11 mouse cellular contexts compared by ENCODE assay signal in genomic region chr16:24489516-24490285, GRCm38 (mm10).
DNase-seq lines count a peak whose midpoint lies in the region; ATAC-seq and TF ChIP-seq lines count a peak whose summit lies in the region.
"Had no signal": no experiment of that assay in that cellular context is flagged by ENCODE, and none has a peak within 500 bp of the region (broad histone marks: within the 10 kb centered on the region; RNA-seq: fewer than 3 reads in every experiment).

No protein-coding gene starts in this region.

- ATAC-seq in kidney, embryonic 16.5 days (ENCODE audit: low FRiP score, low TSS enrichment): no peak
- 0 out of 2 replicates have a peak, but pooled peaks have one; percentile 18 for ATAC-seq in lung, postnatal 0 days
- no peak for ATAC-seq in midbrain, embryonic 14.5 days (ENCODE audit: low FRiP score, low TSS enrichment)
- ATAC-seq: liver, embryonic 12.5 days had no signal

- no peaks in the 10 kb centered on the region for H3K27me3 ChIP-seq in kidney, embryonic 16.5 days (ENCODE audit: insufficient read depth, low read length)
- no peaks in the 10 kb centered on the region for H3K27me3 ChIP-seq in lung, postnatal 0 days (replicated peaks; ENCODE audit: insufficient read depth, low read length)
- H3K27me3 ChIP-seq in midbrain, embryonic 14.5 days (ENCODE audit: control insufficient read depth, insufficient read depth, low read length): no peaks in the 10 kb centered on the region
- H3K27me3 ChIP-seq: liver, embryonic 12.5 days had no signal

- H3K36me3 ChIP-seq in kidney, embryonic 16.5 days (ENCODE audit: insufficient read depth, low read length): 0 out of 2 replicates have a peak, but pooled peaks cover 3% of the 10 kb centered on the region
- no peaks in the 10 kb centered on the region for H3K36me3 ChIP-seq in lung, postnatal 0 days (ENCODE audit: insufficient read depth, low read length)
- H3K36me3 ChIP-seq in midbrain, embryonic 14.5 days (ENCODE audit: control insufficient read depth, insufficient read depth, low read length): no peaks in the 10 kb centered on the region
- H3K36me3 ChIP-seq: liver, embryonic 12.5 days; midbrain, embryonic 10.5 days had no signal

- peaks cover 4% of the 10 kb centered on the region; the same call in 1 of the 2 replicates for H3K9me3 ChIP-seq in kidney, embryonic 16.5 days (ENCODE audit: low read length)
- no peaks in the 10 kb centered on the region for H3K9me3 ChIP-seq in lung, postnatal 0 days (ENCODE audit: low read length)
- H3K9me3 ChIP-seq in midbrain, embryonic 14.5 days (ENCODE audit: control insufficient read depth, low read length): no peaks in the 10 kb centered on the region
- H3K9me3 ChIP-seq: liver, embryonic 12.5 days; midbrain, embryonic 10.5 days had no signal

- H3K4me3 ChIP-seq in kidney, embryonic 16.5 days (ENCODE audit: low read length): no peak overlapping the region
- H3K4me3 ChIP-seq in lung, postnatal 0 days (ENCODE audit: low read depth, low read length): no peak overlapping the region
- no peak overlapping the region for H3K4me3 ChIP-seq in midbrain, embryonic 14.5 days (replicated peaks; ENCODE audit: low read depth, low read length)
- H3K4me3 ChIP-seq: liver, embryonic 12.5 days; midbrain, embryonic 10.5 days had no signal

- 89% methylated on average over 8 of the region's 8 CpGs for WGBS in kidney, embryonic 16.5 days
- 62% methylated on average over 8 of the region's 8 CpGs for WGBS in lung, postnatal 0 days
- 90% methylated on average over 8 of the region's 8 CpGs for WGBS in midbrain, embryonic 14.5 days

- peaks cover 34% of the 10 kb centered on the region for H3K4me1 ChIP-seq in kidney, embryonic 16.5 days (ENCODE audit: insufficient read depth, low read length)
- H3K4me1 ChIP-seq in lung, postnatal 0 days (ENCODE audit: insufficient read depth, low read depth, low read length): peaks cover 41% of the 10 kb centered on the region
- H3K4me1 ChIP-seq in midbrain, embryonic 14.5 days (ENCODE audit: control insufficient read depth, insufficient read depth, low read length): 0 out of 2 replicates have a peak, but pooled peaks cover 7% of the 10 kb centered on the region

- H3K9ac ChIP-seq in kidney, embryonic 16.5 days (replicated peaks; ENCODE audit: low read length): no peak overlapping the region
- H3K9ac ChIP-seq in lung, postnatal 0 days (replicated peaks; ENCODE audit: low read depth): no peak overlapping the region
- no peak overlapping the region for H3K9ac ChIP-seq in midbrain, embryonic 14.5 days (replicated peaks; ENCODE audit: low read length)
- H3K9ac ChIP-seq: liver, embryonic 12.5 days had no signal

- TF ChIP-seq CTCF in lung, postnatal 0 days (IDR thresholded peaks at IDR 0.05): peak; percentile 52

- no peak overlapping the region for H3K4me2 ChIP-seq in kidney, embryonic 16.5 days (replicated peaks; ENCODE audit: low read depth, low read length)
- 0 out of 2 replicates have a peak overlapping the region, but pooled peaks have one; percentile 23 for H3K4me2 ChIP-seq in lung, postnatal 0 days (replicated peaks; ENCODE audit: low read depth, low read length)
- H3K4me2 ChIP-seq in midbrain, embryonic 14.5 days (ENCODE audit: low read length): no peak overlapping the region
- H3K4me2 ChIP-seq: liver, embryonic 12.5 days had no signal

- no peak for TF ChIP-seq EP300 in lung, postnatal 0 days (IDR thresholded peaks at IDR 0.05)

- peak overlapping the region; percentile 47; the same call in 1 of the 2 replicates for H3K27ac ChIP-seq in kidney, embryonic 16.5 days (ENCODE audit: low read length)
- peak overlapping the region; percentile 84 for H3K27ac ChIP-seq in lung, postnatal 0 days (ENCODE audit: low read length)
- H3K27ac ChIP-seq in midbrain, embryonic 14.5 days (replicated peaks; ENCODE audit: low read depth, low read length): no peak overlapping the region
- H3K27ac ChIP-seq: midbrain, embryonic 10.5 days had no signal

- DNase-seq in gastrocnemius, postnatal 25 days: peak; percentile 34
- DNase-seq in gastrocnemius, postnatal 36 days: no peak
- no peak for DNase-seq in kidney, postnatal 4 days
- peak; percentile 55 for DNase-seq in adipocyte (ENCODE audit: low spot score)
- DNase-seq in lung, postnatal 0 days (ENCODE audit: low spot score): peak; percentile 71
- no peak for DNase-seq in midbrain, embryonic 14.5 days
- DNase-seq in cerebellum, postnatal 14 days: no peak
- DNase-seq: kidney, adult 8-10 months had no signal

- intact Hi-C loops in gastrocnemius, postnatal 36 days (cut with DNase I): loop anchor here (10.0 kb wide), 1 partner anchor 575 kb away; no protein-coding TSS in a partner anchor

Comparison
In these comparisons a context has a peak if more than half of its experiments do, and no peak if none do; other contexts are left out.
1. DNase-seq: peak in gastrocnemius, postnatal 25 days (single experiment), adipocyte (single experiment) and lung, postnatal 0 days (single experiment); none in gastrocnemius, postnatal 36 days (0 of 2), kidney, postnatal 4 days (0 of 2), midbrain, embryonic 14.5 days (single experiment) and cerebellum, postnatal 14 days (0 of 2).